Mouse (Mus musculus): ENCODE results near the gene Nfkbid. TPM values are rescaled to one million over a fixed set of nuclear protein-coding genes. Genes with fewer than 3 reads are reported as not detected.

Nfkbid gene
- total and polyA plus RNA-seq, 2 experiments from 2014 or later: 2.1 to 3.7 TPM

GRCm38 (mm10) chr7:30444971-30445751, 23.6 kb downstream of the Nfkbid start, which contains the start of gene Aplp1:
TSS of gene Aplp1 (minus strand) at chr7:30445535.
- Histone ChIP-seq H3K9ac (replicated peaks; ENCODE audit: low read length) (peak within 1 kb of the TSS; percentile 95), H3K9me3 (ENCODE audit: low read length) (no peaks in the 10 kb centered on the region), H3K4me3 (ENCODE audit: low read length) (peak within 1 kb of the TSS; percentile 78), H3K27me3 (ENCODE audit: insufficient read depth, low read length) (no peaks in the 10 kb centered on the region), H3K36me3 (ENCODE audit: insufficient read depth, low read length) (peaks cover 25% of the 10 kb centered on the region; the same call in 1 of the 2 replicates), H3K4me1 (ENCODE audit: insufficient read depth, low read length) (no peaks in the 10 kb centered on the region), H3K27ac (peak within 1 kb of the TSS; percentile 97), H3K4me2 (ENCODE audit: low read depth, low read length) (peak within 1 kb of the TSS; percentile 78)
- ATAC-seq: peak; percentile 74
- under 1% methylated on average over 68 of the region's 72 CpGs for WGBS
- DNase-seq (ENCODE audit: low spot score): peak; percentile 87
- TF ChIP-seq CTCF (IDR thresholded peaks at IDR 0.05; ENCODE audit: low read depth): no peak

GRCm38 (mm10) chr7:30450241-30450640, 28.7 kb downstream of the Nfkbid start:
- Histone ChIP-seq H3K36me3 (ENCODE audit: insufficient read depth, low read length) (no peaks in the 10 kb centered on the region), H3K27ac (no peak overlapping the region), H3K4me2 (ENCODE audit: low read depth, low read length) (no peak overlapping the region), H3K4me1 (ENCODE audit: insufficient read depth, low read length) (0 out of 2 replicates have a peak, but pooled peaks cover 3% of the 10 kb centered on the region), H3K9ac (replicated peaks; ENCODE audit: low read length) (no peak overlapping the region), H3K4me3 (ENCODE audit: low read length) (no peak overlapping the region), H3K9me3 (ENCODE audit: low read length) (no peaks in the 10 kb centered on the region), H3K27me3 (ENCODE audit: insufficient read depth, low read length) (peaks cover 24% of the 10 kb centered on the region)
- DNase-seq (ENCODE audit: low spot score) (peak; percentile 25), ATAC-seq (no peak)
- TF ChIP-seq CTCF (IDR thresholded peaks at IDR 0.05; ENCODE audit: low read depth): no peak
- WGBS: 68% methylated on average over 7 of the region's 7 CpGs

- Histone ChIP-seq H3K27ac (no peak overlapping the region), H3K9me3 (ENCODE audit: low read length) (no peaks in the 10 kb centered on the region), H3K36me3 (ENCODE audit: insufficient read depth, low read length) (no peaks in the 10 kb centered on the region), H3K27me3 (ENCODE audit: insufficient read depth, low read length) (peaks cover 38% of the 10 kb centered on the region), H3K4me3 (ENCODE audit: low read length) (peak overlapping the region; percentile 18), H3K4me2 (ENCODE audit: low read depth, low read length) (peak overlapping the region; percentile 49), H3K9ac (replicated peaks; ENCODE audit: low read length) (no peak overlapping the region), H3K4me1 (ENCODE audit: insufficient read depth, low read length) (peaks cover 15% of the 10 kb centered on the region)
- no peak for TF ChIP-seq CTCF (IDR thresholded peaks at IDR 0.05; ENCODE audit: low read depth)
- DNase-seq (ENCODE audit: low spot score) (no peak), ATAC-seq (no peak)
- 25% methylated on average over 25 of the region's 25 CpGs for WGBS
Measured at GRCm38 (mm10) chr7:30453327-30453726, 31.8 kb downstream of the Nfkbid start.

- Histone ChIP-seq H3K9ac (replicated peaks; ENCODE audit: low read length) (no peak overlapping the region), H3K27me3 (ENCODE audit: insufficient read depth, low read length) (peaks cover 42% of the 10 kb centered on the region), H3K27ac (no peak overlapping the region), H3K4me3 (ENCODE audit: low read length) (peak overlapping the region; percentile 18), H3K36me3 (ENCODE audit: insufficient read depth, low read length) (no peaks in the 10 kb centered on the region), H3K4me2 (ENCODE audit: low read depth, low read length) (peak overlapping the region; percentile 49), H3K9me3 (ENCODE audit: low read length) (no peaks in the 10 kb centered on the region), H3K4me1 (ENCODE audit: insufficient read depth, low read length) (peaks cover 17% of the 10 kb centered on the region)
- 4% methylated on average over 25 of the region's 25 CpGs for WGBS
- no peak for TF ChIP-seq CTCF (IDR thresholded peaks at IDR 0.05; ENCODE audit: low read depth)
- DNase-seq (ENCODE audit: low spot score) (no peak), ATAC-seq (no peak)
Measured at GRCm38 (mm10) chr7:30453766-30454165, 32.2 kb downstream of the Nfkbid start.

- 17% methylated on average over 6 of the region's 6 CpGs for WGBS
- peak overlapping the region; percentile 49 for H3K4me2 ChIP-seq (ENCODE audit: low read depth, low read length)
Measured at GRCm38 (mm10) chr7:30454259-30454658, 32.7 kb downstream of the Nfkbid start.

GRCm38 (mm10) chr7:30456487-30456886, 35.0 kb downstream of the Nfkbid start:
- Histone ChIP-seq H3K4me1 (ENCODE audit: insufficient read depth, low read length) (peaks cover 17% of the 10 kb centered on the region), H3K36me3 (ENCODE audit: insufficient read depth, low read length) (no peaks in the 10 kb centered on the region), H3K4me3 (ENCODE audit: low read length) (peak overlapping the region; percentile 31), H3K27me3 (ENCODE audit: insufficient read depth, low read length) (peaks cover 42% of the 10 kb centered on the region), H3K9me3 (ENCODE audit: low read length) (no peaks in the 10 kb centered on the region), H3K4me2 (ENCODE audit: low read depth, low read length) (peak overlapping the region; percentile 61), H3K9ac (replicated peaks; ENCODE audit: low read length) (no peak overlapping the region; the same call in 1 of the 2 replicates), H3K27ac (no peak overlapping the region)
- ATAC-seq (no peak), DNase-seq (ENCODE audit: low spot score) (no peak)
- no peak for TF ChIP-seq CTCF (IDR thresholded peaks at IDR 0.05; ENCODE audit: low read depth)
- WGBS: 2% methylated on average over 9 of the region's 9 CpGs

More at GRCm38 (mm10) chr7:30454259-30454658, 32.7 kb downstream of the Nfkbid start:
- no peaks in the 10 kb centered on the region for H3K36me3 ChIP-seq (ENCODE audit: insufficient read depth, low read length)
- no peaks in the 10 kb centered on the region for H3K9me3 ChIP-seq (ENCODE audit: low read length)
- H3K4me1 ChIP-seq (ENCODE audit: insufficient read depth, low read length): peaks cover 17% of the 10 kb centered on the region
- ATAC-seq (no peak), DNase-seq (ENCODE audit: low spot score) (no peak)
- no peak for TF ChIP-seq CTCF (IDR thresholded peaks at IDR 0.05; ENCODE audit: low read depth)
- H3K27me3 ChIP-seq (ENCODE audit: insufficient read depth, low read length): peaks cover 42% of the 10 kb centered on the region
- H3K27ac ChIP-seq: no peak overlapping the region
- H3K9ac ChIP-seq (replicated peaks; ENCODE audit: low read length): no peak overlapping the region
- H3K4me3 ChIP-seq (ENCODE audit: low read length): peak overlapping the region; percentile 18; the same call in 1 of the 2 replicates
